Mouse (Mus musculus): Measurements from ENCODE around the gene Cdh20. TPM values are rescaled to one million over a fixed set of nuclear protein-coding genes. Genes with fewer than 3 reads are reported as not detected.

Cdh20 gene
- polyA plus RNA-seq, 1 experiment from 2014 or later, result 1.4 TPM

GRCm38 (mm10) chr1:104912407-104912806, 144.1 kb downstream of the Cdh20 start:
- H3K9me3 ChIP-seq (ENCODE audit: control insufficient read depth, low read length), result no peaks in the 10 kb centered on the region
- H3K36me3 ChIP-seq (ENCODE audit: control insufficient read depth, insufficient read depth, low read length), result no peaks in the 10 kb centered on the region
- no peak overlapping the region for H3K27ac ChIP-seq (replicated peaks in 1 of 2; ENCODE audit: control insufficient read depth in 1 of 2, insufficient read depth in 1 of 2, low read depth in 2 of 2, low read length in 2 of 2)
- no peaks in the 10 kb centered on the region for H3K27me3 ChIP-seq (ENCODE audit: control insufficient read depth, insufficient read depth, low read length)
- 55% methylated on average over 3 of the region's 3 CpGs for WGBS
- no peak overlapping the region for H3K4me2 ChIP-seq (ENCODE audit: low read length)
- no peaks in the 10 kb centered on the region; a peak in 1 of 4 replicates for H3K4me1 ChIP-seq (ENCODE audit: control insufficient read depth in 2 of 2, insufficient read depth in 2 of 2, low read length in 2 of 2)
- H3K9ac ChIP-seq (ENCODE audit: low read length), result no peak overlapping the region
- ATAC-seq (ENCODE audit: insufficient number of reproducible peaks, insufficient read depth, low FRiP score, low read depth), result no peak
- H3K4me3 ChIP-seq (ENCODE audit: control insufficient read depth in 1 of 2, insufficient read depth in 1 of 2, low read depth in 1 of 2, low read length in 2 of 2), result no peak overlapping the region

- H3K4me2 ChIP-seq (ENCODE audit: low read length), result no peak overlapping the region
- H3K36me3 ChIP-seq (ENCODE audit: control insufficient read depth, insufficient read depth, low read length), result no peaks in the 10 kb centered on the region
- 78% methylated on average over 2 of the region's 2 CpGs for WGBS
- no peak overlapping the region for H3K27ac ChIP-seq (replicated peaks in 1 of 2; ENCODE audit: control insufficient read depth in 1 of 2, insufficient read depth in 1 of 2, low read depth in 2 of 2, low read length in 2 of 2)
- ATAC-seq (ENCODE audit: insufficient number of reproducible peaks, insufficient read depth, low FRiP score, low read depth), result no peak
- H3K4me1 ChIP-seq (ENCODE audit: control insufficient read depth in 2 of 2, insufficient read depth in 2 of 2, low read length in 2 of 2), result no peaks in the 10 kb centered on the region; a peak in 1 of 4 replicates
- no peaks in the 10 kb centered on the region for H3K27me3 ChIP-seq (ENCODE audit: control insufficient read depth, insufficient read depth, low read length)
- H3K9me3 ChIP-seq (ENCODE audit: control insufficient read depth, low read length), result no peaks in the 10 kb centered on the region
- no peak overlapping the region for H3K9ac ChIP-seq (ENCODE audit: low read length)
- H3K4me3 ChIP-seq (ENCODE audit: control insufficient read depth in 1 of 2, insufficient read depth in 1 of 2, low read depth in 1 of 2, low read length in 2 of 2), result no peak overlapping the region
These were observed 148.2 kb downstream of the Cdh20 start for GRCm38 (mm10) chr1:104916507-104916906.

DNA sequence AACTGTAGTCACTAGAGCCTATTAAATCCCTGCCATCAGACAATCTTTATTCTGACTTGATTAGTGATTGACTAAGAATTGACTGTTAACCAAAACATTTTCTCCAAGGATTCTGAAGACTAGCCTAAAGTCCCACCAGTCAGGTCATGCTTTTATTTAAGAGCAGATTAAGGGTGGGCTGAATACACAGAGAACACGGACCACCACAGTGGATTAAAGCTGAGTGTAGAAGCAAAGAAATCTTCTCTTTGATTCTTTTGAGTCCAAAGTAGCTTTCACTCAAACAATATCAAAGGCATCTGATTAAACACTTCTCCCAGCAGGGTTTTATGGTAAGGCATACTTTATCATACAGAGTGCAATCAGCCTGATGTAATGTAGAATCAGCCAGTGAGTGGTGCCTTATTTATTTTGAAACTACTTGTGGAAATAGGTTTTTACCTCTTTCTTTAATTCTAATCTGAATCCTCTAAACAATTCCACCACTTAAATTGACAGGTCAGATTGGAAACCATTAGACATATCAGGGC, 149.0 kb downstream of the Cdh20 start:
- Histone ChIP-seq H3K27ac (replicated peaks in 1 of 2; ENCODE audit: control insufficient read depth in 1 of 2, insufficient read depth in 1 of 2, low read depth in 2 of 2, low read length in 2 of 2) (no peak overlapping the region), H3K4me3 (ENCODE audit: control insufficient read depth in 1 of 2, insufficient read depth in 1 of 2, low read depth in 1 of 2, low read length in 2 of 2) (no peak overlapping the region), H3K4me2 (ENCODE audit: low read length) (no peak overlapping the region), H3K27me3 (ENCODE audit: control insufficient read depth, insufficient read depth, low read length) (no peaks in the 10 kb centered on the region), H3K4me1 (ENCODE audit: control insufficient read depth in 2 of 2, insufficient read depth in 2 of 2, low read length in 2 of 2) (no peaks in the 10 kb centered on the region; a peak in 1 of 4 replicates), H3K9me3 (ENCODE audit: control insufficient read depth, low read length) (no peaks in the 10 kb centered on the region), H3K36me3 (ENCODE audit: control insufficient read depth, insufficient read depth, low read length) (no peaks in the 10 kb centered on the region), H3K9ac (ENCODE audit: low read length) (no peak overlapping the region)
- no peak for ATAC-seq (ENCODE audit: insufficient number of reproducible peaks, insufficient read depth, low FRiP score, low read depth)
- 75% methylated on average over 1 of the region's 1 CpGs for WGBS

DNA sequence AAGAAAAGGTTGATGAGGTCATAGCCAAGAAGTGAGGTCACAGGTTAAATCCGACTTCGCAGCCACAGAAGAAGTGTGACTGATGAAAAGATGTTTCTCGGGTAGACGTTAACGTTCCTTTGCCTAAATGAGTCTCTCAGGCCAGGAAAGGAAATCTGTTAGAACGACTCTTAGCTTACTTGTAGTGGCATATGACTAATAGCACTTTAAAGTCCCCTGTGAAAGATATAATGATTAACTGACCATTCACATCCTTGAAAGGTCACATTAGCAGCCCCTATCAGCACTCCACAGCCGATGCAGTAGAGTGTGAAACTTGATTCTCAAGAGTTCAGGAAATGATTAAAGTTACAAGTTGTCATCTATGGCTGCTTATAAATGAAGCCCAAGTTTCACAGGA, 164.7 kb downstream of the Cdh20 start:
- H3K9me3 ChIP-seq (ENCODE audit: control insufficient read depth, low read length), result no peaks in the 10 kb centered on the region
- H3K9ac ChIP-seq (ENCODE audit: low read length), result no peak overlapping the region
- H3K36me3 ChIP-seq (ENCODE audit: control insufficient read depth, insufficient read depth, low read length), result no peaks in the 10 kb centered on the region
- H3K4me1 ChIP-seq (ENCODE audit: control insufficient read depth in 2 of 2, insufficient read depth in 2 of 2, low read length in 2 of 2), result peaks cover 3 to 8% of the 10 kb centered on the region in 2 experiments; a peak in 2 of 4 replicates
- no peaks in the 10 kb centered on the region for H3K27me3 ChIP-seq (ENCODE audit: control insufficient read depth, insufficient read depth, low read length)
- 17% methylated on average over 7 of the region's 7 CpGs for WGBS
- H3K4me2 ChIP-seq (ENCODE audit: low read length), result no peak overlapping the region
- no peak overlapping the region for H3K4me3 ChIP-seq (ENCODE audit: control insufficient read depth in 1 of 2, insufficient read depth in 1 of 2, low read depth in 1 of 2, low read length in 2 of 2)
- ATAC-seq (ENCODE audit: insufficient number of reproducible peaks, insufficient read depth, low FRiP score, low read depth), result no peak
- no peak overlapping the region for H3K27ac ChIP-seq (replicated peaks in 1 of 2; ENCODE audit: control insufficient read depth in 1 of 2, insufficient read depth in 1 of 2, low read depth in 2 of 2, low read length in 2 of 2)

GRCm38 (mm10) chr1:104936966-104937365, 168.6 kb downstream of the Cdh20 start:
- Histone ChIP-seq H3K4me3 (ENCODE audit: control insufficient read depth in 1 of 2, insufficient read depth in 1 of 2, low read depth in 1 of 2, low read length in 2 of 2) (no peak overlapping the region), H3K27me3 (ENCODE audit: control insufficient read depth, insufficient read depth, low read length) (no peaks in the 10 kb centered on the region), H3K27ac (replicated peaks in 1 of 2; ENCODE audit: control insufficient read depth in 1 of 2, insufficient read depth in 1 of 2, low read depth in 2 of 2, low read length in 2 of 2) (no peak overlapping the region), H3K9ac (ENCODE audit: low read length) (no peak overlapping the region), H3K9me3 (ENCODE audit: control insufficient read depth, low read length) (no peaks in the 10 kb centered on the region), H3K36me3 (ENCODE audit: control insufficient read depth, insufficient read depth, low read length) (no peaks in the 10 kb centered on the region), H3K4me1 (ENCODE audit: control insufficient read depth in 2 of 2, insufficient read depth in 2 of 2, low read length in 2 of 2) (peaks cover 3 to 8% of the 10 kb centered on the region in 2 experiments; a peak in 2 of 4 replicates), H3K4me2 (ENCODE audit: low read length) (no peak overlapping the region)
- WGBS, result 86% methylated on average over 4 of the region's 4 CpGs
- no peak for ATAC-seq (ENCODE audit: insufficient number of reproducible peaks, insufficient read depth, low FRiP score, low read depth)

DNA sequence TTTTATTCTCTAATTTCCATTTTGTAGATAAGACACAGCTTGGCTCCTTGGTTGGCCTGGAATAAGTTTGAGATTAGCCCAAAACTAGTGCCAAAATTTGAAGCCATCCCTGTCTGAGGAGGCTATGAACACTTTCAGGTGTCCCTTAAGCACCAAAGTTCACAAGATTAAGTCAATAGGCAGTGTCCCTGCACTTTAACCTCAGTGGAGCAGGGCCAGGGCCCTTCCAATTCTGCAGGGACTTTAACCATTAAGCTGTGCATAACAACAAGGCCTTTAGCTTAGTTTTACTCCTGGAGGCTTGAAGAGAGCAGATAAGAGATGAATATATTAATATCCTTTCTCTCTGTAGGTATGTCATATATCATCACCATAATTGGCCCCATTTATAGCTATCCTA, 170.8 kb downstream of the Cdh20 start:
- H3K4me3 ChIP-seq (ENCODE audit: control insufficient read depth in 1 of 2, insufficient read depth in 1 of 2, low read depth in 1 of 2, low read length in 2 of 2), result no peak overlapping the region
- no peaks in the 10 kb centered on the region for H3K9me3 ChIP-seq (ENCODE audit: control insufficient read depth, low read length)
- H3K4me2 ChIP-seq (ENCODE audit: low read length), result no peak overlapping the region
- no peak overlapping the region for H3K27ac ChIP-seq (replicated peaks in 1 of 2; ENCODE audit: control insufficient read depth in 1 of 2, insufficient read depth in 1 of 2, low read depth in 2 of 2, low read length in 2 of 2)
- H3K27me3 ChIP-seq (ENCODE audit: control insufficient read depth, insufficient read depth, low read length), result no peaks in the 10 kb centered on the region
- H3K9ac ChIP-seq (ENCODE audit: low read length), result no peak overlapping the region
- H3K4me1 ChIP-seq (ENCODE audit: control insufficient read depth in 2 of 2, insufficient read depth in 2 of 2, low read length in 2 of 2), result no peaks in the 10 kb centered on the region
- H3K36me3 ChIP-seq (ENCODE audit: control insufficient read depth, insufficient read depth, low read length), result no peaks in the 10 kb centered on the region
- ATAC-seq (ENCODE audit: insufficient number of reproducible peaks, insufficient read depth, low FRiP score, low read depth), result no peak

- no peaks in the 10 kb centered on the region for H3K36me3 ChIP-seq (ENCODE audit: control insufficient read depth, insufficient read depth, low read length)
- no peaks in the 10 kb centered on the region for H3K4me1 ChIP-seq (ENCODE audit: control insufficient read depth in 2 of 2, insufficient read depth in 2 of 2, low read length in 2 of 2)
- H3K9ac ChIP-seq (ENCODE audit: low read length), result no peak overlapping the region
- no peaks in the 10 kb centered on the region for H3K27me3 ChIP-seq (ENCODE audit: control insufficient read depth, insufficient read depth, low read length)
- no peak for ATAC-seq (ENCODE audit: insufficient number of reproducible peaks, insufficient read depth, low FRiP score, low read depth)
- WGBS, result 45% methylated on average over 2 of the region's 2 CpGs
- no peak overlapping the region for H3K4me3 ChIP-seq (ENCODE audit: control insufficient read depth in 1 of 2, insufficient read depth in 1 of 2, low read depth in 1 of 2, low read length in 2 of 2)
- no peak overlapping the region for H3K4me2 ChIP-seq (ENCODE audit: low read length)
- no peaks in the 10 kb centered on the region for H3K9me3 ChIP-seq (ENCODE audit: control insufficient read depth, low read length)
- H3K27ac ChIP-seq (replicated peaks in 1 of 2; ENCODE audit: control insufficient read depth in 1 of 2, insufficient read depth in 1 of 2, low read depth in 2 of 2, low read length in 2 of 2), result no peak overlapping the region
These were observed 176.3 kb downstream of the Cdh20 start for GRCm38 (mm10) chr1:104944470-104945109.

- H3K4me1 ChIP-seq (ENCODE audit: control insufficient read depth in 2 of 2, insufficient read depth in 2 of 2, low read length in 2 of 2), result peaks cover 2 to 3% of the 10 kb centered on the region in 2 experiments; a peak in 3 of 4 replicates
- no peak for ATAC-seq (ENCODE audit: insufficient number of reproducible peaks, insufficient read depth, low FRiP score, low read depth)
- H3K27ac ChIP-seq (replicated peaks in 1 of 2; ENCODE audit: control insufficient read depth in 1 of 2, insufficient read depth in 1 of 2, low read depth in 2 of 2, low read length in 2 of 2), result no peak overlapping the region
- WGBS, result 93% methylated on average over 2 of the region's 2 CpGs
- H3K36me3 ChIP-seq (ENCODE audit: control insufficient read depth, insufficient read depth, low read length), result no peaks in the 10 kb centered on the region
- H3K9me3 ChIP-seq (ENCODE audit: control insufficient read depth, low read length), result no peaks in the 10 kb centered on the region
- H3K27me3 ChIP-seq (ENCODE audit: control insufficient read depth, insufficient read depth, low read length), result no peaks in the 10 kb centered on the region
- H3K4me3 ChIP-seq (ENCODE audit: control insufficient read depth in 1 of 2, insufficient read depth in 1 of 2, low read depth in 1 of 2, low read length in 2 of 2), result no peak overlapping the region
- H3K4me2 ChIP-seq (ENCODE audit: low read length), result no peak overlapping the region
- no peak overlapping the region for H3K9ac ChIP-seq (ENCODE audit: low read length)
These were observed 176.8 kb downstream of the Cdh20 start for GRCm38 (mm10) chr1:104945110-104945489.

Data from heart, embryonic 14.5 days (tissue).